Mouse (Mus musculus): ENCODE data around the gene Gsdmc4. TPM values are rescaled to one million over a fixed set of nuclear protein-coding genes. Genes with fewer than 3 reads are reported as not detected.

The Gsdmc4 gene
- 0.06 and 0.10 TPM in 2 replicates for polyA plus RNA-seq (2012; rRNA removed)

DNA sequence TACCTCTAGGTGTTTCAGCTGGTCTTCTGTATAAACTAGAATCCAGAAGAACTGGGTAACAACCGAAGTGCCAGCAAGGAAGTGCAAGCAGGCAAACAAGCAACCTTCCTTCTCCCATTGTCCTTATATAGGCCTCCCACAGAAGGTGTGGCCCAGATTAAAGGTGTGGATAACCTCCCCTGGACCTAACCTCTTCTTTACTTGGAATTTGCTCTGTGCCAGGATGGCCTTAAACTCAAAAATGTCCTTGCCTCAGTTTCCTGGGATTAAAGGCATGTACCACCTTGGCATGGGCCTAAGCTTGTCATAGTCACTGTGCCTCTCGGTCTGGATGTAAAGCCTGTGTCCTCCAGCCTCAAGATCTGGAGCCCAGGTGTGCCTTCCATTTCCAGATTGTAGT, at the start of gene Gsdmc4:
TSS of gene Gsdmc4 (minus strand) at position 101 of the 400 bp plus-strand sequence.

DNA sequence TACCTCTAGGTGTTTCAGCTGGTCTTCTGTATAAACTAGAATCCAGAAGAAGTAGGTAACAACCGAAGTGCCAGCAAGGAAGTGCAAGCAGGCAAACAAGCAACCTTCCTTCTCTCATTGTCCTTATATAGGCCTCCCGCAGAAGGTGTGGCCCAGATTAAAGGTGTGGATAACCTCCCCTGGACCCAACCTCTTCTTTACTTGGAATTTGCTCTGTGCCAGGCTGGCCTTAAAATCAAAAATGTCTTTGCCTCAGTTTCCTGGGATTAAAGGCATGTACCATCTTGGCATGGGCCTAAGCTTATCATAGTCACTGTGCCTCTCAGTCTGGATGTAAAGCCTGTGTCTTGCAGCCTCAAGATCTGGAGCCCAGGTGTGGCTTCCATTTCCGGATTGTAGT, 33.6 kb downstream of the Gsdmc4 start, which contains the start of gene Gsdmc3:
TSS of gene Gsdmc3 (minus strand) at position 101 of the 400 bp plus-strand sequence.

Other genes starting within 250 kb of the Gsdmc4 start
- gene Gsdmc2, start 67.1 kb downstream of the Gsdmc4 start, polyA plus RNA-seq (2012; rRNA removed), result 0.15 and 0.18 TPM in 2 replicates
- gene Gsdmc3, start 33.7 kb downstream of the Gsdmc4 start, polyA plus RNA-seq (2012; rRNA removed), result 0.13 TPM in 1 of 2 replicates, not detected in the other
- gene Fam49b, start 148.2 kb upstream of the Gsdmc4 start, polyA plus RNA-seq (2012; rRNA removed), result 35.6 and 42.7 TPM in 2 replicates